Mouse (Mus musculus) adrenal gland, postnatal 4 days (tissue): Measurements from ENCODE around the gene Ralb. TPM values are rescaled to one million over a fixed set of nuclear protein-coding genes. Genes with fewer than 3 reads are reported as not detected.

ENCODE experiments used
- DNase-seq, 2 experiments: peaks; one replicate each; pipeline ENCODE4 v3.0.0; 2021 to 2022; ENCODE audit warnings: low spot score in 2 of 2, mixed read lengths in 2 of 2
- total RNA-seq, 2 experiments: library from RNA; stranded (reverse); gene quantifications; 2 replicates each; pipeline ENCODE4 v1.2.3; 2021

The Ralb gene
- total RNA-seq, 2 experiments from 2014 or later = 69.3 to 76.0 TPM

GRCm38 (mm10) chr1:119456671-119457527 lies 47.7 kb downstream of the Ralb start:
- DNase-seq = no peak

- DNase-seq = no peak
These were observed 50.9 kb downstream of the Ralb start for GRCm38 (mm10) chr1:119453731-119454130.

GRCm38 (mm10) chr1:119451417-119451816 lies 53.2 kb downstream of the Ralb start:
- no peak for DNase-seq

DNA sequence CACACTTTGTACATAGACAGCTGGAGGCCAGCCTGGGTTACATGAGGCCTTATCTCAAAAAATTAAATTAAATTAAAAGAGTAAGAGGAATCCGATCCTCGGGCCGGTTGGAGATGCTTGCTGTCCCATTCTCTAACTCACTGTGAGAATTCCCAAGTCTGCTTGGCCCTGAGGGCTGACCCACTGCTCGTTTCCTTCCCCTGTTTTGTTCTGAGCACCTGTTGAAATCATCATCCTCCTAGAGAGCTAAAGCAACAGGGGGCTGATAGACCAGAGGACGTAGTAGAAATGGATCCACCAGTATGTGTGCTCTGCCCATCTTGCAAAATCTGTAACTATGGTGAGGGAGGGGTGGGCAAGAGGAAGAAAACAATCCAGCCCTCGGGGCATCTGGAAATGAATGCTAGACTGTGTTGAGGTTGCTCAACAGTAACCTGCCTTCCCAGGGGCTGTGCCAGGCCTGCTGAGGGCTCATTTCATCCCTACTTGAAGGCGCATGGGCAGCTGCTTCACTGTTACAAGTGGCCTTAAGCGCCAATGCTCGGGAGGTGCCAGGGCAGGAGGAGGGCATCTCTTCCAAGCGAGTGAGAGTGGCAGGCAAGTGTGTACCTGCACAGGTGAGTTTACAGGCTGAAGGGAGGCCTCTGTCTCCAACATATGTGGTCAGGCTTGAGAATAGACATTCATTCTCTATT lies 53.8 kb downstream of the Ralb start:
- DNase-seq = no peak

- no peak for DNase-seq
These were observed 57.8 kb downstream of the Ralb start for GRCm38 (mm10) chr1:119446753-119447283.

GRCm38 (mm10) chr1:119443591-119444350 lies 60.8 kb downstream of the Ralb start:
- DNase-seq = no peak

GRCm38 (mm10) chr1:119442901-119443300 lies 61.7 kb downstream of the Ralb start:
- DNase-seq = no peak

DNA sequence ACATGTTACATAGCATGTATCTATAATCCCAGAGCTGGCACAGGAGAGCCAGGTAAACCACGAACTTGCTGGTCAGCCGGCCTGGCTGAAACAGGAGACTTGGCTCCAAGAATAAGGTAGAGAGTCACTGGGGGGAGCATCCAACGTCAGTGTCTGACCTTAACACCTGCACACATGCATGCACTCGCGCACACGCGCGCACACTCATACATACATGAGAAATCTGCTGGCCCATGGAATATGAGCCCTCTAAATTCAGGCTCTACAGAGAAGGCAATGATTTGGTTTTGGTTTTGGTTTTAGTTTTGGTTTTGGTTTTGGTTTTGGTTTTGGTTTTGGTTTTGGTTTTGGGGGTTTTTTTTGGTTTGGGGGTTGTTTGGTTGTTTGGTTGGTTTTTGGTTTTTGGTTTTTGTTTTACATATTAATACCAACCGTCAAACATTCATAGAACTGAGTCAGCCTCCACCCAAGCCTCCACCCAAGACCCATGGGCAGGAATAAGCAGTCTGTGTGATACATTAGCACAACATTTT lies 66.4 kb downstream of the Ralb start:
- DNase-seq = no peak

DNA sequence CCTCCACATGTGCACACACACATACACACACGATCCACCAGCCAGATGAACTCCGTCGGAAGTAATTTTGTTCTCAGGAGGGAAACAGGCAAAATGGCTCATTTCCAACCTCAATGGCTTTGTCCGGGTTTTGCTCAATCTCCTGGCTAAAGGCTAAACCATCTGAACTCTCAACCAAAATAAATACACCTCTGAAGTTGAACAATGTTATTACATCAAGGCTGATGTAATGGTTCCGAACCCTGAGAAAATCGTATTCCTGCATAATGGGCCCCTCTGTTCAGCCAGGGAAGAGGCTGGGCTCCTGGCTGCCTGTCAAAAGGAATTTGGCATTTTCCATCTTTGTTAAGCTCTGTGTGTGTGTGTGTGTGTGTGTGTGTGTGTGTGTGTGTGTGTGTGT lies 67.2 kb downstream of the Ralb start:
- DNase-seq = no peak

GRCm38 (mm10) chr1:119424141-119424860 lies 80.3 kb downstream of the Ralb start:
- no peak for DNase-seq

GRCm38 (mm10) chr1:119423510-119423909 lies 81.1 kb downstream of the Ralb start:
- peak in 1 of 2 experiments; percentile 44 for DNase-seq

GRCm38 (mm10) chr1:119422460-119423015 lies 82.1 kb downstream of the Ralb start:
- DNase-seq = no peak

GRCm38 (mm10) chr1:119421576-119422421 lies 82.8 kb downstream of the Ralb start, which contains the start of gene Inhbb:
Gene Inhbb (minus strand): TSS chr1:119422248.
- DNase-seq = peak in 1 of 2 experiments; percentile 21

GRCm38 (mm10) chr1:119420984-119421575 lies 83.5 kb downstream of the Ralb start:
- DNase-seq = no peak
